Mouse (Mus musculus) midbrain, embryonic 13.5 days (tissue): ENCODE measurements around the gene Helq. TPM values are rescaled to one million over a fixed set of nuclear protein-coding genes. Genes with fewer than 3 reads are reported as not detected.
A peak's percentile ranks its signal among the peaks of the same experiment; 100 is the strongest.

Experiments used
- ATAC-seq: fragments of 200-750 bp; cut with Nextera tagmentation; 2 replicates; pipeline ENCODE4 v1.8.0; 2017; ENCODE audit warnings: mild to moderate bottlenecking, moderate TSS enrichment, moderate library complexity
- H3K27ac ChIP-seq: fragments of 300-500 bp; sonication (generic); 2 replicates; pipeline ENCODE4 v1.5.1; 2015; ENCODE audit warnings: inconsistent platforms, mild to moderate bottlenecking, moderate library complexity
- H3K27me3 ChIP-seq: fragments of 300-500 bp; sonication (generic); 2 replicates; pipeline ENCODE4 v1.6.1; 2015; ENCODE audit warnings: mild to moderate bottlenecking, inconsistent platforms
- H3K36me3 ChIP-seq: fragments of 300-500 bp; sonication (generic); 2 replicates; pipeline ENCODE4 v1.6.1; 2015; ENCODE audit warnings: mild to moderate bottlenecking, inconsistent platforms
- H3K4me1 ChIP-seq: fragments of 300-500 bp; sonication (generic); replicated peaks from 2 replicates; pipeline ENCODE4 v1.6.1; 2015; ENCODE audit warnings: inconsistent platforms
- H3K4me2 ChIP-seq: fragments of 300-500 bp; sonication (generic); replicated peaks from 2 replicates; pipeline ENCODE4 v1.6.1; 2015; ENCODE audit warnings: moderate library complexity, mild to moderate bottlenecking, inconsistent platforms
- H3K4me3 ChIP-seq: fragments of 300-500 bp; sonication (generic); replicated peaks from 2 replicates; pipeline ENCODE4 v1.5.1; 2015; ENCODE audit warnings: mild to moderate bottlenecking, inconsistent platforms
- H3K9ac ChIP-seq: fragments of 300-500 bp; sonication (generic); replicated peaks from 2 replicates; pipeline ENCODE4 v1.6.1; 2015; ENCODE audit warnings: mild to moderate bottlenecking, inconsistent platforms
- H3K9me3 ChIP-seq: fragments of 300-500 bp; sonication (generic); 2 replicates; pipeline ENCODE4 v1.6.1; 2016; ENCODE audit warnings: mild to moderate bottlenecking, inconsistent platforms
- WGBS: fragments of 180-500 bp; shearing (Covaris S2); methylation state at CpG from one replicate; pipeline ENCODE4 v1.1.7; 2015; 5-methylcytosine and 5-hydroxymethylcytosine counted together
- polyA plus RNA-seq: library from polyadenylated mRNA; unstranded; fragments of >200 nt; fragmentation: Nextera tagmentation; extraction: Ambion mirVana; gene quantifications from 2 replicates; pipeline ENCODE4 v1.2.1, GENCODE M21; 2015

Gene Helq
- polyA plus RNA-seq: 21.2 and 21.3 TPM in 2 replicates

DNA sequence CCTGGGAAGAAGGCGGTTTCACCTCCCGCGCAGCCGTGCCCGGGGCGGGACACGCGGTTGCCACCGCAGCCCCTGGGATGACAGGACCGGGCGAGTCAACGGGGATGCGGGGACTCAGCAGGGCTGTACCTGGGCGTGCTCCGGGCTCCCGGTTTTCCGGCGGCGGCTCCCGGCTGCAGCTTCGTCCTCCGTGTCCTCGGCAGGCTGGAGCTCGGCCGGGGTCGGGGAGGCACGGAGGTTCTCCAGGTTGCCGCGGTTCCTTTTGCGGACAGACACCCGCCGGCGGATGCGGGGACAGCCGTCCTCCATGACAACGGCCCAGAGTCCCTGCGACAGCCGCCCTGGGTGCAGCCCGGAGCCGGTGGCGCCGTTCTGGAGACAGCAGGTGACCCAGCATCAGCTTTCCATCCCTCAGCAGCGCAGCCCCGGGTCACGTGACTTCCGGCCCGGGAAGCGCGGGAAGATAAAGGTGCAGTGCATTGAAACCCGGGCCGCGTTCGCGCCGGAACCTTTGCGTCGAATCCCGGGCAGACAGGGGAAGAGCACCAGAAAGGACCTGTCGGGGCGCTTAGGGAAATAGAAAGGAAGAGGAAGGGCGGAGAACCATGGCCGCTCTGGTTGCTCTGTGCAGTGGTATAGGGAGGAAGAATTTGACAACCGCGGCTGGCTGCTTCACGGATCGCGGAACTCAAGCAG is at the start of gene Helq, which contains the start of gene Mrps18c:
Helq (minus strand) TSS at position 434 of the 696 bp plus-strand sequence.
Mrps18c (plus strand) TSS at position 463 of the 696 bp plus-strand sequence.
- Histone ChIP-seq H3K27ac (peak within 1 kb of the TSS; percentile 47; the same call in 1 of the 2 replicates), H3K9me3 (no peaks in the 10 kb centered on the region), H3K4me2 (peak within 1 kb of the TSS; percentile 94), H3K4me3 (peak within 1 kb of the TSS; percentile 87), H3K4me1 (peaks cover 18% of the 10 kb centered on the region), H3K9ac (peak within 1 kb of the TSS; percentile 91), H3K27me3 (no peaks in the 10 kb centered on the region), H3K36me3 (peaks cover 35% of the 10 kb centered on the region)
- ATAC-seq: peak; percentile 99
- WGBS: under 1% methylated on average over 66 of the region's 67 CpGs

DNA sequence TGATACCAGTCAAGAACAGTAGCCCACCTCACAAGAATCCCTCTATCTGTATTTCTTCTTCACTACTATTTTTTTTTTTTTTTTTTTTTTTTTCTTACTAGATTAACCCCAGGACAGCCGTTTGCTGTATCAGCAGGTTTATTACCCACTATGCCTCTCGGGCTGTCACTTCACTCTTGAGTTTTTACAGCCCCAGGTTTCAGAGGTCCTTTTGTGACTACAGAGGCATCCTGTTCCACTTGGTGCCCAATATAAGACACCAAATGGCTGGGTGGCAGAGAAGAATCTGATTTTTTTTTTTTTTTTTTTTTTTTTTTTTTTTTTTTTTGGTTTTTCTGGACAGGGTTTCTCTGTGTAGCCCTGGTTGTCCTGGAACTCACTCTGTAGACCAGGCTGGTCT is 48.7 kb upstream of the Helq start:
- no peaks in the 10 kb centered on the region for H3K36me3 ChIP-seq
- H3K4me2 ChIP-seq: peak overlapping the region; percentile 98
- H3K9me3 ChIP-seq: peaks cover 4% of the 10 kb centered on the region; the same call in 1 of the 2 replicates
- H3K27me3 ChIP-seq: peaks cover 52% of the 10 kb centered on the region
- no peak overlapping the region for H3K27ac ChIP-seq
- WGBS: 9% methylated on average over 2 of the region's 2 CpGs
- H3K4me3 ChIP-seq: peak overlapping the region; percentile 56; the same call in 1 of the 2 replicates
- ATAC-seq: no peak
- H3K4me1 ChIP-seq: peaks cover 20% of the 10 kb centered on the region
- no peak overlapping the region for H3K9ac ChIP-seq

DNA sequence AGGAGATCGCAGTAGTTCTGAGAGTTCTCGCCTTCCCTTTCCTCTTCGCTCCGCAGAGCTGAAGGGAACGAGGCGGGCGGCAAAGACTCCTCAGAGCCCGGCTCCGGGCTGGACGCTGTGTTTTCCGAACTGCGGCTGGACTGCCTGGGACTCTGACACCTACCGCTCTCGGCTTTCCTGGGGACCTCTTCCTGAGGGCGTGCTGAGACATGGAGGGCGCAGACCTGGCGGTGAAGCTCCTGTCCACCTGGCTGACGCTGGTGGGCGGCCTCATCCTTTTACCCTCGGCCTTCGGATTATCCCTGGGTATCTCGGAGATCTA is 48.2 kb upstream of the Helq start:
- peaks cover 9% of the 10 kb centered on the region for H3K9me3 ChIP-seq
- no peaks in the 10 kb centered on the region for H3K36me3 ChIP-seq
- H3K27ac ChIP-seq: no peak overlapping the region
- peak; percentile 17; the same call in 1 of the 2 replicates for ATAC-seq
- under 1% methylated on average over 22 of the region's 22 CpGs for WGBS
- peaks cover 52% of the 10 kb centered on the region for H3K27me3 ChIP-seq
- H3K4me2 ChIP-seq: peak overlapping the region; percentile 98
- H3K9ac ChIP-seq: peak overlapping the region; percentile 62
- H3K4me3 ChIP-seq: peak overlapping the region; percentile 56
- H3K4me1 ChIP-seq: peaks cover 20% of the 10 kb centered on the region

DNA sequence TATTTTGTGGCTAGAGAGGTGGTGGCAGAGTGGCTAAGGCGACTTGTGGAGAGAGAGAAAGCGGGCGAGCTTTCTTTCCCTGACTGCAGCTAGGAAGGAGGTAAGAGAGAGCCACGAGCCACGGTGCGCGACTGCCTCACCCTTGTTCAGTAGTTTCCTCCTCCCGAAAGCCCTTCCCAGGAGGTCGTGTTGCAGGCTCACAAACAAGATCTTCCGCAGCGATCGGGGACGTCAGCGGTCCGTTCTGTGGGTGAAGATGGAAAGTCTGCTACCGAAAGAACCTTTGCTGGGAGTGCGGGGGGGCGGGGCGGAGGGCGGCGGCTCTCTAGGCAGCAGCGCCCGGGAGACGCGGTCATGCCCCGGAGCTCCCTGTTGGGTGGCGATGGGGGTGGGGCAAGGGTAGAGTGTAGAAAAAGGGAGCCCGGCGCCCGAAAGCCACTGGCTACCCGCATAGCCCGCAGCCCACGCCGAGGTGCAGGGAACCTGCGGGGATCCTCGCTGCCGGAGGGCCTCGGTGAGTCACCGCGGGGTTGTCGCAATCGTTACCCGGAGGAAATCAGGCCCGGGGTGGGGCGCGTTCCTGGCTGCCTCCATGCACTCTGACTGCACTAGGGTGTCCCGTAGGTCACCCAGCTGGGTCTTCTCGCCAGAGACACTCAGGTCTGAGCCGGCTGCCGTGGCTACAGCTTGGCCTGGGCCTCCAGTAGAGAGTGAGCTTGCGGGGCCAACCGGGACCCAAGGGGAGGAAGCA is 47.6 kb upstream of the Helq start:
- Histone ChIP-seq H3K9ac (peak overlapping the region; percentile 62), H3K4me2 (peak overlapping the region; percentile 98), H3K27ac (no peak overlapping the region), H3K4me3 (peak overlapping the region; percentile 56), H3K9me3 (peaks cover 10% of the 10 kb centered on the region), H3K27me3 (peaks cover 52% of the 10 kb centered on the region), H3K36me3 (no peaks in the 10 kb centered on the region), H3K4me1 (peaks cover 20% of the 10 kb centered on the region)
- 0% methylated on average over 52 of the region's 52 CpGs for WGBS
- ATAC-seq: peak; percentile 83

DNA sequence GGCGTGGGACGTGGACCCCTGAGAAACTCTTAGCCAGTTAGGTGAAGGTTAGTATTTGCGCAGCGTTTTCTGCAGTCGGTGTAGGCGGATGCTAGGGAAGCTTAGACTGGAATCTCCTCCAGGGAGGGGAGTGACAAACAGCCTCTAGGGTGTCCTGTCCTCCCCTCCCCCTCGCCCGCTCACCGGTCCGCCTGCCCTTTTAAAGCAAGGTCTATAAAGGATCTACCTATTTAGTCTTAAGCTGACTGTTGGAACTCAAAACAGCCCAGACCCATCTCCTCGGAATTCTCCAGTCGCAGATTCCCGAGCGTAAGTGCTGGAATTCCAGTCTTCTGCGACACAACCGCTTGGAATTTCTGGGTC is 47.1 kb upstream of the Helq start, which contains the start of gene Gpat3:
Gpat3 (plus strand) TSS at position 229 of the 363 bp plus-strand sequence.
- H3K4me1 ChIP-seq: peaks cover 20% of the 10 kb centered on the region
- WGBS: under 1% methylated on average over 16 of the region's 16 CpGs
- peak within 1 kb of the TSS; percentile 56 for H3K4me3 ChIP-seq
- peak within 1 kb of the TSS; percentile 62 for H3K9ac ChIP-seq
- 0 out of 2 replicates have a peak, but pooled peaks have one; percentile 27 for ATAC-seq
- peaks cover 52% of the 10 kb centered on the region for H3K27me3 ChIP-seq
- H3K4me2 ChIP-seq: peak within 1 kb of the TSS; percentile 98
- peaks cover 10% of the 10 kb centered on the region for H3K9me3 ChIP-seq
- no peak within 1 kb of the TSS for H3K27ac ChIP-seq
- H3K36me3 ChIP-seq: no peaks in the 10 kb centered on the region

DNA sequence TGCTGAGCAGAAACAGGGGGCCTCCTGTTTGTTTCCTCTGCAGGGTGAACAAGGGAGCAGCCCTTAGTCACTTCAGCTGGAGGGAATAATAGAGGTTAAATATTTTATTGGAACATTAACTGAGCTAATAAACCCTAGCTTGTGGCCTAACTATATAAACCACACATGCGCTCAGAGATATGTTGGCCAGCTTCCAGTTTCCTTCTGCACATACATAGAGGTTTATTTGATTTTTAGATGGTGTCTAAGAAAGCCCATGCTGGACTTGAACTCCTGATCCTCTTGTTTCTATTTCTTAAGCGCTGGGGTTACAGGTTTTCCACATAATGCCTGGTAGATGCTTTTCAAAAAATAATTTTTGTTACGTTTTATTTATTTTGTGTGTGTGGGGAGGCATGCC is 46.1 kb upstream of the Helq start:
- no peak overlapping the region for H3K4me3 ChIP-seq
- 70% methylated on average over 3 of the region's 3 CpGs for WGBS
- peaks cover 20% of the 10 kb centered on the region for H3K4me1 ChIP-seq
- H3K36me3 ChIP-seq: no peaks in the 10 kb centered on the region
- H3K4me2 ChIP-seq: no peak overlapping the region
- H3K9ac ChIP-seq: no peak overlapping the region
- peaks cover 52% of the 10 kb centered on the region for H3K27me3 ChIP-seq
- ATAC-seq: no peak
- H3K9me3 ChIP-seq: peaks cover 10% of the 10 kb centered on the region
- no peak overlapping the region for H3K27ac ChIP-seq

DNA sequence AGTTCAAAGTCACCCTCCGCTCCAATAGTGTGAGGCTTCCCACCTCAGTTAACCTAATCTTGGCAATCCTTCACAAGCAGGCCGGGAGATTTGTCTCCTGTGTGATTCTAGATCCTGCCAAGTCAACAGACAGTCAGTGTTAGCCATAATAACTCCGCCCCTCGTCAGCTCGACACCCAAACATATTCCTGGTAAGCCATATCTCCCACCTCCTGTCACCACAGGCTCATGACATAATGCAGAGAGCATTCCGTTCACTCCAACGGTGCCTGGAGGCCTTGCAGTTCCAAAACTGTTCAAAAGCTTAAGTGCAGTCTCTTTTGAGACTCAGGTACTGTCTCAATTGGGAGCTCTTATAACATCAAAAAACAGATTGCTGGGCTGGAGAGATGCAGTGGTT is 39.5 kb upstream of the Helq start:
- Histone ChIP-seq H3K4me3 (no peak overlapping the region), H3K4me1 (no peaks in the 10 kb centered on the region), H3K9me3 (peaks cover 10% of the 10 kb centered on the region), H3K36me3 (no peaks in the 10 kb centered on the region), H3K27ac (no peak overlapping the region), H3K4me2 (no peak overlapping the region), H3K9ac (no peak overlapping the region), H3K27me3 (no peaks in the 10 kb centered on the region)
- ATAC-seq: no peak
- WGBS: 93% methylated on average over 7 of the region's 7 CpGs

DNA sequence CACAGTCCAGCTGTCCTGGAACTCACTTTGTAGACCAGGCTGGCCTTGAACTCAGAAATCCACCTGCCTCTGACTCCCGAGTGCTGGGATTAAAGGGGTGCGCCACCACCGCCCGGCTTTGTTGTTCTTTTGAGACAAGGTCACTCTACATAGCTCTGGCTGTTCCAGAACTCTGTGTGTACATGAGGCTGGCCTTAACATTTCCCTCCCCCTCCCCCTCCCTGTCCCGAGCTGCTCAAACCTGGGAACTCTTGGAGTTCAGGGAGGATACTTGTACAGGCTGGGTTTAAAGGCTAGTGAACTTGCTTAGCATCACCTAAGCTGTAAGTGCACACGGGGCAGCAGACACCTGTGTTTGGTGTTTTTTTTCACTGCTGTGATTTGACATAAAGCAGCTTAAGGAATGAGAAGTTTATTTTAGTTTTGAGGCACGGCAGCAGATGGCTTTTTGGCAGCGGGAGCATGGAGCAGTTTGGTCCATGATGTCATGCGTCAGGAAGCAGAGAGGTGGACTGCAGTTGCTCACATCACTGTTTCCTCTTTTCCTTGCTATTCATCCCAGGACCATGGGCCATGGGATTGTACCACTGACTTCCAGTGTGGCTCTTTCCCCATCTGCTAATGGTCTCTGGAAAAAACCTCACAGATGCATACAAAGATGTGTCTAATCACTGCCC is 37.6 kb upstream of the Helq start:
- no peaks in the 10 kb centered on the region for H3K4me1 ChIP-seq
- no peak overlapping the region for H3K27ac ChIP-seq
- H3K36me3 ChIP-seq: no peaks in the 10 kb centered on the region
- no peaks in the 10 kb centered on the region for H3K27me3 ChIP-seq
- no peaks in the 10 kb centered on the region for H3K9me3 ChIP-seq
- ATAC-seq: no peak
- no peak overlapping the region for H3K4me3 ChIP-seq
- no peak overlapping the region for H3K4me2 ChIP-seq
- H3K9ac ChIP-seq: no peak overlapping the region
- WGBS: 80% methylated on average over 9 of the region's 9 CpGs

DNA sequence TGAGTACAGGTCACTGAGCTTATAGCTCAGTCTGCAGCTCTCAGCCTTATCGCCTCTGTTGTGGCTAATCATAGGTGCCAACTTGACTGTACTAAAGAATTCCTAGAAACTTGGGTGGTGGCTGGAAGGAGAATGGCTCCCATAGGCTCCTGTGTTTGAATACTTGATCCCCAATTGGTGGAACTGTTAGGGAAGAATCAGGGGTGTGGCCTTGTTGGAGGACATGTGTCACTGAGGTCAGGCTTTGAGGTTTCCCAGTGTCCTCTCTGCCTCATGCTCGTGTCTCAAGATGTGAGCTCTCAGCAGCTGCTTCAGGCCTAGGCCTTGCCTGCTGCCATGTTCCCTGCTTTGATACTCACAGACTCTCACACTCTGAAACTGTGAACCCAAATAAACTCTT is 35.4 kb upstream of the Helq start:
- no peaks in the 10 kb centered on the region for H3K36me3 ChIP-seq
- H3K4me1 ChIP-seq: no peaks in the 10 kb centered on the region
- no peak overlapping the region for H3K4me3 ChIP-seq
- H3K27ac ChIP-seq: no peak overlapping the region
- ATAC-seq: no peak
- no peaks in the 10 kb centered on the region for H3K9me3 ChIP-seq
- H3K4me2 ChIP-seq: no peak overlapping the region
- H3K27me3 ChIP-seq: no peaks in the 10 kb centered on the region
- 76% methylated on average over 2 of the region's 2 CpGs for WGBS
- no peak overlapping the region for H3K9ac ChIP-seq

DNA sequence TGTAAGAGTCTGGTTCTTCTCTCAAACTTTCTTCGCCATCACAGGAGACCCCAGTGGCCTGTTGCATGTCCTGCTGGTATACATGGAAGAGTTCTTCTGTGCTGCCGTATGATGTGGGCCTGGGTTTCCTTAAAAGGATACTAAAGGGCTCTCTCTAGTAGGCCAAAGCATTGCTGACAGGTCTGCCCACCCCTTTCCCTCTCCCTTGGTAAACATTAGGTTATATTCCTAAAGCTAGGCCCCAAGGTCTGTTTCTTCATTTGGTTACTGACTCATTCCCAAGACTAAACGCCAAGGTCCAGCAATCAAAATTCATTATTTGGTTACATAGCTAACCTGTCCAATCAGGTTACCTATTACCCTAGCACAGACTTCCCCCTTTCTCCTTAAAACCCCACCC is 34.3 kb upstream of the Helq start:
- H3K4me1 ChIP-seq: no peaks in the 10 kb centered on the region
- 97% methylated on average over 3 of the region's 3 CpGs for WGBS
- H3K36me3 ChIP-seq: no peaks in the 10 kb centered on the region
- no peaks in the 10 kb centered on the region for H3K27me3 ChIP-seq
- H3K4me2 ChIP-seq: no peak overlapping the region
- H3K9ac ChIP-seq: no peak overlapping the region
- ATAC-seq: no peak
- no peak overlapping the region for H3K27ac ChIP-seq
- no peak overlapping the region for H3K4me3 ChIP-seq
- no peaks in the 10 kb centered on the region for H3K9me3 ChIP-seq

DNA sequence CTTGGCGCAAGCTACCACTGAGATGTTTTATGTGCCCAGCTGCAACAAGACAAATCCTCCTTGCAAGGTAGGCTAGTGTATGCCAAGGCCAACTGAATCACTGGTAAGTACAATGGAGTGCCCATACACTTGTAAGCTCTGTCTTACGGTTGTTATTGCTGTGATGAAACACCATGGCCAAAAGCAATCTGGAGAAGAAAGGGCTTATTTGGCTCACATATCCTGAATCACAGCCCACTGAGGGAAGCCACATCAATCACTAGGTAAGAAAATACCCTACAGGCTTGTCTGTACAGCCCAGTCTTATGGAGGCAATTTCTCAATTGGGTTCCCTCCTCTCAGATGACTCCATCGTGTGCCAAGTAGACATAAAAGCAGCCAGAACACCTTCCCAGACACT is 30.3 kb upstream of the Helq start:
- 92% methylated on average over 3 of the region's 3 CpGs for WGBS
- no peak overlapping the region for H3K9ac ChIP-seq
- no peaks in the 10 kb centered on the region for H3K36me3 ChIP-seq
- H3K4me3 ChIP-seq: no peak overlapping the region
- no peaks in the 10 kb centered on the region for H3K4me1 ChIP-seq
- H3K27me3 ChIP-seq: no peaks in the 10 kb centered on the region
- H3K4me2 ChIP-seq: no peak overlapping the region
- H3K9me3 ChIP-seq: no peaks in the 10 kb centered on the region
- no peak for ATAC-seq
- H3K27ac ChIP-seq: no peak overlapping the region

DNA sequence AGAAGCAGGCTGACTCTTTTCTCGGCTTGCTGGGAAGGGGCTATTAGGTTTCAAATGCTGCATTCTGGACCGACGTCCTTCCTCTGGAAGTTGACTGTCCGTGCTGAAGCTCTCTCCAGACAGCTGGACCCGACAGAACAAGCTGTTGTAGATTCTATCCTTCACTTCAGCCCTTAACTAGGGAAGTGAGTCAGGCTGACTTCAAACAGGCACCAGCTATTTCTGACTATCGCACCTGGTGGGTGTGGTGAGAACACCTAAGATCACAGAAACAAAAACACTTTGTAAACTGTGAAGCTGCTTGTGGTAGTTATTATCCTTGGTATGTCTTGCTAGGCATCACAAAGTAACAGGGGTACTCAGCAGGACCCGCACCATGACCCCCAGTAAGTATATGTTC is 28.1 kb upstream of the Helq start:
- ATAC-seq: no peak
- Histone ChIP-seq H3K36me3 (no peaks in the 10 kb centered on the region), H3K27me3 (no peaks in the 10 kb centered on the region), H3K27ac (no peak overlapping the region), H3K9ac (no peak overlapping the region), H3K4me2 (no peak overlapping the region), H3K4me1 (no peaks in the 10 kb centered on the region), H3K4me3 (no peak overlapping the region), H3K9me3 (no peaks in the 10 kb centered on the region)
- 84% methylated on average over 7 of the region's 7 CpGs for WGBS
